Mouse (Mus musculus) CH12.LX (cell line): Measurements from ENCODE around the gene Gm4707. TPM values are rescaled to one million over a fixed set of nuclear protein-coding genes. Genes with fewer than 3 reads are reported as not detected.
"Not testable (repeated sequence)": the region's sequence is repeated elsewhere in the genome, so short reads cannot be mapped to it uniquely, and the experiment has no call there.

Experiments
- DNase-seq: peaks from one replicate; pipeline ENCODE4 v3.0.0-alpha.2; 2013; ENCODE audit errors: extremely low read depth
- H3K27ac ChIP-seq: 2 replicates; pipeline ENCODE4 v1.5.1; 2012; ENCODE audit warnings: low read depth, mild to moderate bottlenecking, control low read depth, moderate library complexity; ENCODE audit not compliant: insufficient read depth
- H3K27me3 ChIP-seq: replicated peaks from 2 replicates; pipeline ENCODE3; 2012; ENCODE audit warnings: inconsistent platforms
- H3K36me3 ChIP-seq, 2 experiments: replicated peaks in 1 of 2; 2 replicates each; pipeline versions ENCODE3 to v1.6.1; 2012; ENCODE audit warnings: inconsistent platforms in 1 of 2, low read length in 1 of 2, mild to moderate bottlenecking in 1 of 2, mixed read lengths in 1 of 2, moderate library complexity in 1 of 2; ENCODE audit not compliant: control insufficient read depth in 1 of 2, insufficient read depth in 1 of 2
- H3K4me1 ChIP-seq, 2 experiments: 2 replicates each; pipeline ENCODE4 v1.6.1; 2012; ENCODE audit warnings: inconsistent platforms in 1 of 2, moderate library complexity in 1 of 2; ENCODE audit not compliant: insufficient read depth in 2 of 2, control insufficient read depth in 1 of 2
- H3K4me2 ChIP-seq: 2 replicates; pipeline ENCODE4 v1.6.1; 2012; ENCODE audit warnings: low read depth, mild to moderate bottlenecking, control low read depth; ENCODE audit not compliant: poor library complexity, insufficient read depth, severe bottlenecking
- H3K4me3 ChIP-seq, 3 experiments: fragments of 150-350 bp in 1 of 3; sonication (generic) in 1 of 3; replicated peaks in 1 of 3; 2 replicates each; pipeline versions ENCODE3 to v1.5.1; 2011 to 2012; ENCODE audit warnings: low read depth in 2 of 3, low read length in 2 of 3, mild to moderate bottlenecking in 2 of 3, moderate library complexity in 2 of 3, control low read depth in 1 of 3, improper control_type of control experiment in 1 of 3, inconsistent platforms in 1 of 3, mixed read lengths in 1 of 3; ENCODE audit not compliant: poor library complexity in 1 of 3
- H3K79me2 ChIP-seq: replicated peaks from 2 replicates; pipeline ENCODE4 v1.6.1; 2012; ENCODE audit warnings: mild to moderate bottlenecking, moderate library complexity; ENCODE audit not compliant: control insufficient read depth, poor library complexity, insufficient read depth, severe bottlenecking; ENCODE audit errors: extremely low read depth
- H3K9ac ChIP-seq: 2 replicates; pipeline ENCODE4 v1.6.1; 2012; ENCODE audit warnings: low read depth, mild to moderate bottlenecking, control low read depth, moderate library complexity; ENCODE audit not compliant: insufficient read depth
- H3K9me3 ChIP-seq: replicated peaks from 2 replicates; pipeline ENCODE3; 2012; ENCODE audit warnings: low read length, inconsistent platforms, mixed read lengths
- CHD1 ChIP-seq: IDR thresholded peaks from 2 replicates; pipeline ENCODE4 v1.6.1; 2012; ENCODE audit warnings: low read depth, low read length, improper control_type of control experiment, inconsistent platforms
- CHD2 ChIP-seq: IDR thresholded peaks from 2 replicates; pipeline ENCODE4 v1.6.1; 2011; ENCODE audit warnings: low read length, improper control_type of control experiment
- CTCF ChIP-seq, 2 experiments: IDR thresholded peaks in 1 of 2; conservative IDR thresholded peaks in 1 of 2; 2 replicates each; pipeline ENCODE4 v1.5.1; 2011 to 2012; ENCODE audit warnings: low read depth in 2 of 2, low read length in 2 of 2, improper control_type of control experiment in 1 of 2, inconsistent platforms in 1 of 2, mild to moderate bottlenecking in 1 of 2, moderate library complexity in 1 of 2
- E2F4 ChIP-seq: IDR thresholded peaks from 2 replicates; pipeline ENCODE4 v1.6.1; 2011; ENCODE audit warnings: low read depth, low read length, improper control_type of control experiment; ENCODE audit not compliant: insufficient replicate concordance
- ELF1 ChIP-seq: IDR thresholded peaks from 2 replicates; pipeline ENCODE4 v1.6.1; 2014; ENCODE audit warnings: low read depth, mild to moderate bottlenecking, inconsistent platforms, low read length, improper control_type of control experiment
- EP300 ChIP-seq: IDR thresholded peaks from 2 replicates; pipeline ENCODE4 v1.6.1; 2011; ENCODE audit warnings: low read length, improper control_type of control experiment
- JUN ChIP-seq: IDR thresholded peaks from 2 replicates; pipeline ENCODE4 v1.6.1; 2011; ENCODE audit warnings: low read depth, mild to moderate bottlenecking, low read length, improper control_type of control experiment, moderate library complexity; ENCODE audit not compliant: insufficient read depth
- JUND ChIP-seq: conservative IDR thresholded peaks from 2 replicates; pipeline ENCODE4 v1.6.1; 2011; ENCODE audit warnings: low read depth, low read length, improper control_type of control experiment
- MAX ChIP-seq: IDR thresholded peaks from 2 replicates; pipeline ENCODE4 v1.6.1; 2011; ENCODE audit warnings: low read length, improper control_type of control experiment
- MAZ ChIP-seq: IDR thresholded peaks from 2 replicates; pipeline ENCODE4 v1.6.1; 2012; ENCODE audit warnings: low read depth, mild to moderate bottlenecking, inconsistent platforms, low read length, improper control_type of control experiment, moderate library complexity
- MEF2A ChIP-seq: IDR thresholded peaks from 2 replicates; pipeline ENCODE4 v1.6.1; 2014; ENCODE audit warnings: low read depth, mild to moderate bottlenecking, inconsistent platforms, low read length, improper control_type of control experiment, borderline replicate concordance
- MXI1 ChIP-seq: IDR thresholded peaks from 2 replicates; pipeline ENCODE4 v1.6.1; 2011; ENCODE audit warnings: mild to moderate bottlenecking, low read depth, low read length, improper control_type of control experiment
- NELFE ChIP-seq: IDR thresholded peaks from 2 replicates; pipeline ENCODE4 v1.6.1; 2011; ENCODE audit warnings: low read depth, low read length, improper control_type of control experiment
- NRF1 ChIP-seq: IDR thresholded peaks from 2 replicates; pipeline ENCODE4 v1.6.1; 2014; ENCODE audit warnings: low read depth, mild to moderate bottlenecking, inconsistent platforms, low read length, improper control_type of control experiment, moderate library complexity
- POLR2A ChIP-seq: IDR thresholded peaks from 2 replicates; pipeline ENCODE4 v1.6.1; 2011; ENCODE audit warnings: low read depth, mild to moderate bottlenecking, improper control_type of control experiment, low read length
- POLR2AphosphoS2 ChIP-seq: IDR thresholded peaks from 2 replicates; pipeline ENCODE4 v1.6.1; 2011; ENCODE audit warnings: low read depth, low read length, improper control_type of control experiment
- RAD21 ChIP-seq: IDR thresholded peaks from 2 replicates; pipeline ENCODE4 v1.6.1; 2011; ENCODE audit warnings: low read depth, mild to moderate bottlenecking, low read length, improper control_type of control experiment, moderate library complexity
- RCOR1 ChIP-seq: conservative IDR thresholded peaks from 2 replicates; pipeline ENCODE4 v1.6.1; 2012; ENCODE audit warnings: low read depth, mild to moderate bottlenecking, inconsistent platforms, low read length, improper control_type of control experiment
- SMC3 ChIP-seq: IDR thresholded peaks from 2 replicates; pipeline ENCODE4 v1.6.1; 2011; ENCODE audit warnings: low read depth, low read length, improper control_type of control experiment
- TCF12 ChIP-seq: IDR thresholded peaks from 2 replicates; pipeline ENCODE4 v1.6.1; 2014; ENCODE audit warnings: low read depth, mild to moderate bottlenecking, inconsistent platforms, low read length, improper control_type of control experiment
- USF1 ChIP-seq: IDR thresholded peaks from 2 replicates; pipeline ENCODE4 v1.6.1; 2014; ENCODE audit warnings: low read depth, mild to moderate bottlenecking, inconsistent platforms, low read length, improper control_type of control experiment
- USF2 ChIP-seq: conservative IDR thresholded peaks from 2 replicates; pipeline ENCODE4 v1.6.1; 2011; ENCODE audit warnings: low read depth, low read length, improper control_type of control experiment
- ZC3H11A ChIP-seq: IDR thresholded peaks from 2 replicates; pipeline ENCODE4 v1.6.1; 2012; ENCODE audit warnings: low read depth, mild to moderate bottlenecking, inconsistent platforms, low read length, improper control_type of control experiment
- ZKSCAN1 ChIP-seq: IDR thresholded peaks from 2 replicates; pipeline ENCODE4 v1.6.1; 2012; ENCODE audit warnings: low read depth, inconsistent platforms, low read length, improper control_type of control experiment, borderline replicate concordance
- ZMIZ1 ChIP-seq: IDR thresholded peaks from 2 replicates; pipeline ENCODE4 v1.6.1; 2012; ENCODE audit warnings: low read depth, mild to moderate bottlenecking, inconsistent platforms, low read length, improper control_type of control experiment
- ZNF384 ChIP-seq: IDR thresholded peaks from 2 replicates; pipeline ENCODE4 v1.6.1; 2012; ENCODE audit warnings: low read depth, low read length, improper control_type of control experiment, inconsistent platforms
- dilution Hi-C: fragments of 300-500 bp; cut with MboI; formaldehyde crosslinking; loops from 2 replicates; pipeline ENCODE4 v1.14.3; 2020; ENCODE audit warnings: low sequenced_read_pairs; ENCODE audit not compliant: extremely low pct_unique_long_range_greater_than_20kb, extremely low pct_ligation_motif_present
- in situ Hi-C: fragments of 300-500 bp; cut with MboI; formaldehyde crosslinking; loops from 3 replicates; pipeline ENCODE4 v1.14.3; 2019; ENCODE audit warnings: low sequenced_read_pairs, low pct_ligation_motif_present, low pct_unique_long_range_greater_than_20kb, mixed read lengths
- polyA plus RNA-seq: library from polyadenylated mRNA; unstranded; fragments of >175 nt; gene quantifications from 2 replicates; pipeline ENCODE4 v1.2.1, GENCODE M21; 2012; ENCODE audit warnings: low read depth; ENCODE audit not compliant: insufficient read length
- total RNA-seq, 2 experiments: library from RNA; depleted of rRNA; stranded (reverse); fragments of 300-350 nt in 1 of 2; fragments of >200 nt in 1 of 2; gene quantifications; 2 replicates each; pipeline ENCODE4 v1.2.3; 2012 to 2014

The Gm4707 gene
- total and polyA plus RNA-seq, 3 experiments: 0.33 to 1.5 (median 1.1) TPM

DNA sequence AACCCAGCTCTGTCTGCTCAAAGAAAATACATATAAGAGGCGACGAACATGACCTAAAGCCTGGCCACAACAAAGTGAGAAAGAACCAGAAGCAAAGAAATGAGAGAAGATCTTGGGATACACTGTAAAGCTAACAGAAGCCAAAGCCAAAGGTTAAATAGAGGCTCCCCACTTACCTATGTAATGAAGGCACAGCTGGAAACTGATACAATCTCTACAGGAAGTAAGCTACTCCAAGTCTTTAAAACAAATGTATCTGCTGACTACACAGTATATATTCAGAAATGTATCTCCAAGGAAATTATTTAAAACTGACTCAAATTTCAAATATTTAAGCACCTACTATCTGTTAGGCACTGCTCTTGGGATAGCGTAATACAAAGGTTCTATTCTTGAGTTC, 594 bp upstream of the Gm4707 start:
- Histone ChIP-seq H3K79me2 (peaks cover 20% of the 10 kb centered on the region), H3K4me3 (no peak overlapping the region), H3K9ac (no peak overlapping the region), H3K36me3 (peaks cover 35 to 79% of the 10 kb centered on the region in 2 experiments), H3K27ac (no peak overlapping the region), H3K27me3 (no peaks in the 10 kb centered on the region), H3K4me1 (no peaks in the 10 kb centered on the region), H3K4me2 (no peak overlapping the region)
- in situ Hi-C loops: no loop called here
- no peak for DNase-seq
- TF ChIP-seq MEF2A (no peak), USF1 (no peak), MAZ (no peak), E2F4 (no peak), ZKSCAN1 (no peak), CTCF (conservative IDR thresholded peaks at IDR 0.05 in 1 of 2, IDR thresholded peaks at IDR 0.05 in 1 of 2; ENCODE audit: low read depth in 2 of 2, low read length in 2 of 2) (no peak), CHD1 (no peak), POLR2AphosphoS2 (no peak), CHD2 (no peak), ELF1 (no peak), JUN (no peak), RAD21 (no peak), RCOR1 (no peak), POLR2A (no peak), NELFE (no peak)
- TF ChIP-seq, all 38 proteins: peak for 0
- no peaks in the 10 kb centered on the region for H3K9me3 ChIP-seq
- dilution Hi-C loops: no loop called here

GRCm38 (mm10) chr17:71457361-71457760, 2.4 kb downstream of the Gm4707 start:
- H3K79me2 ChIP-seq, in situ Hi-C loops, H3K27me3 ChIP-seq, H3K4me2 ChIP-seq, dilution Hi-C loops, H3K4me3 ChIP-seq, H3K4me1 ChIP-seq, H3K9ac ChIP-seq, DNase-seq, H3K9me3 ChIP-seq, H3K27ac ChIP-seq: not testable (repeated sequence)
- peak; percentile 32; the same call in 1 of the 2 replicates for TF ChIP-seq ZNF384
- peaks cover 28 to 72% of the 10 kb centered on the region in 2 experiments for H3K36me3 ChIP-seq

GRCm38 (mm10) chr17:71445191-71445590, 14.5 kb downstream of the Gm4707 start:
- H3K4me2 ChIP-seq: no peak overlapping the region
- peaks cover 23 to 63% of the 10 kb centered on the region in 2 experiments for H3K36me3 ChIP-seq
- no peaks in the 10 kb centered on the region for H3K27me3 ChIP-seq
- in situ Hi-C loops (no loop called here), dilution Hi-C loops (no loop called here)
- no peak overlapping the region for H3K4me3 ChIP-seq
- H3K4me1 ChIP-seq: no peaks in the 10 kb centered on the region
- peaks cover 5% of the 10 kb centered on the region for H3K9me3 ChIP-seq
- H3K79me2 ChIP-seq: no peaks in the 10 kb centered on the region
- no peak for TF ChIP-seq CHD2
- no peak for TF ChIP-seq NELFE
- no peak for TF ChIP-seq ZC3H11A
- no peak for TF ChIP-seq POLR2A
- no peak for TF ChIP-seq POLR2AphosphoS2
- no peak for TF ChIP-seq RCOR1
- TF ChIP-seq MAZ: no peak
- TF ChIP-seq MEF2A: no peak
- TF ChIP-seq NRF1: no peak
- no peak for TF ChIP-seq E2F4
- no peak for TF ChIP-seq MAX
- no peak for TF ChIP-seq USF2
- TF ChIP-seq SMC3: no peak
- no peak for TF ChIP-seq MXI1
- no peak for TF ChIP-seq TCF12
- no peak for TF ChIP-seq ZMIZ1
- no peak for TF ChIP-seq JUND
- TF ChIP-seq CHD1: no peak
- no peak for TF ChIP-seq EP300
- no peak overlapping the region for H3K9ac ChIP-seq
- DNase-seq: no peak
- no peak overlapping the region for H3K27ac ChIP-seq
